Mouse (Mus musculus) stomach, postnatal 0 days (tissue): ENCODE measurements around the gene Phf19. TPM values are rescaled to one million over a fixed set of nuclear protein-coding genes. Genes with fewer than 3 reads are reported as not detected.

ENCODE experiments used
- ATAC-seq: fragments of 200-750 bp; cut with Nextera tagmentation; 2 replicates; pipeline ENCODE4 v1.8.0; 2017; ENCODE audit not compliant: low FRiP score, low TSS enrichment
- DNase-seq: peaks from one replicate; pipeline ENCODE4 v3.0.0-alpha.2; 2016; ENCODE audit warnings: low spot score
- H3K27ac ChIP-seq: fragments of 300-500 bp; sonication (generic); replicated peaks from 2 replicates; pipeline ENCODE4 v1.5.1; 2014; ENCODE audit warnings: mild to moderate bottlenecking, control low read depth
- H3K27me3 ChIP-seq: fragments of 300-500 bp; sonication (generic); 2 replicates; pipeline ENCODE4 v1.6.1; 2014; ENCODE audit warnings: low read length; ENCODE audit not compliant: control insufficient read depth, insufficient read depth
- H3K36me3 ChIP-seq: fragments of 300-500 bp; sonication (generic); 2 replicates; pipeline ENCODE4 v1.6.1; 2014; ENCODE audit warnings: low read length, mixed read lengths; ENCODE audit not compliant: control insufficient read depth, insufficient read depth
- H3K4me1 ChIP-seq: fragments of 300-500 bp; sonication (generic); replicated peaks from 2 replicates; pipeline ENCODE4 v1.6.1; 2014; ENCODE audit warnings: antibody characterized with exemption; ENCODE audit not compliant: control insufficient read depth, insufficient read depth
- H3K4me2 ChIP-seq: fragments of 300-500 bp; sonication (generic); replicated peaks from 2 replicates; pipeline ENCODE4 v1.6.1; 2014; ENCODE audit warnings: low read depth, mild to moderate bottlenecking, control low read depth, moderate library complexity
- H3K4me3 ChIP-seq: fragments of 300-500 bp; sonication (generic); 2 replicates; pipeline ENCODE4 v1.5.1; 2014; ENCODE audit warnings: low read depth, low read length, control low read depth
- H3K9ac ChIP-seq: fragments of 300-500 bp; sonication (generic); 2 replicates; pipeline ENCODE4 v1.6.1; 2014; ENCODE audit warnings: mild to moderate bottlenecking, low read length, control low read depth, mixed read lengths
- H3K9me3 ChIP-seq: fragments of 300-500 bp; sonication (generic); 2 replicates; pipeline ENCODE4 v1.6.1; 2016; ENCODE audit warnings: low read length; ENCODE audit not compliant: control insufficient read depth
- CTCF ChIP-seq: IDR thresholded peaks from 2 replicates; pipeline ENCODE4 v1.5.1; 2016; ENCODE audit warnings: antibody characterized with exemption, low read depth, mild to moderate bottlenecking, moderate library complexity
- EP300 ChIP-seq: optimal IDR thresholded peaks from 2 replicates; pipeline ENCODE3; 2016; ENCODE audit warnings: antibody characterized with exemption
- WGBS: fragments of 180-500 bp; shearing (Covaris S2); extraction: QIAGEN DNeasy Blood & Tissue Kit; methylation state at CpG from one replicate; pipeline ENCODE4 v1.1.7; 2014; 5-methylcytosine and 5-hydroxymethylcytosine counted together
- polyA plus RNA-seq: library from polyadenylated mRNA; unstranded; fragments of >200 nt; fragmentation: Nextera tagmentation; extraction: Ambion mirVana; gene quantifications from 2 replicates; pipeline ENCODE4 v1.2.1, GENCODE M21; 2015

Phf19 gene
- polyA plus RNA-seq, 1 experiment from 2014 or later, result 3.5 TPM

DNA sequence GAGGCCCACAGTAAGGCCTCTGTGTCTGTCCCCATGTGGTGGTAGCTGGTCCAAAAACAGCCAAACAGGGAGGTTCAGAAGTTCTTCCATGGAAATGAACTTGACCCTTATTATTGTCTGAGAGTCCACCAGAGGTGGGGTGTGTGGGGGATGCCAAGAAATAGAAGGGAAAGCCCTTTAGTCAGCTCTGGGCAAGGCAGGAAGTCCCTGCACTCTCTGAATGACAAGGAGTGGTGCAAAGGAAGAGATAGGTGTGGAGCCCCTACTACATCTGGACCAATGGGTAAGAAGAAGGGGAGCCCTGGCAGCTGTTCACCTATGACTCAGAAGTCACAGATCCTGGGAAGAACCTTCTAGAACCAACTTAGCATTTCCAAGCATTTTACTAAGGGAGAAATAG lies 40.5 kb upstream of the Phf19 start:
- no peaks in the 10 kb centered on the region for H3K27me3 ChIP-seq
- H3K36me3 ChIP-seq, result no peaks in the 10 kb centered on the region
- ATAC-seq (no peak), DNase-seq (no peak)
- no peaks in the 10 kb centered on the region for H3K4me1 ChIP-seq
- no peak overlapping the region for H3K4me2 ChIP-seq
- TF ChIP-seq CTCF (no peak), EP300 (no peak)
- no peak overlapping the region for H3K4me3 ChIP-seq
- no peaks in the 10 kb centered on the region for H3K9me3 ChIP-seq
- H3K9ac ChIP-seq, result no peak overlapping the region
- no peak overlapping the region for H3K27ac ChIP-seq

DNA sequence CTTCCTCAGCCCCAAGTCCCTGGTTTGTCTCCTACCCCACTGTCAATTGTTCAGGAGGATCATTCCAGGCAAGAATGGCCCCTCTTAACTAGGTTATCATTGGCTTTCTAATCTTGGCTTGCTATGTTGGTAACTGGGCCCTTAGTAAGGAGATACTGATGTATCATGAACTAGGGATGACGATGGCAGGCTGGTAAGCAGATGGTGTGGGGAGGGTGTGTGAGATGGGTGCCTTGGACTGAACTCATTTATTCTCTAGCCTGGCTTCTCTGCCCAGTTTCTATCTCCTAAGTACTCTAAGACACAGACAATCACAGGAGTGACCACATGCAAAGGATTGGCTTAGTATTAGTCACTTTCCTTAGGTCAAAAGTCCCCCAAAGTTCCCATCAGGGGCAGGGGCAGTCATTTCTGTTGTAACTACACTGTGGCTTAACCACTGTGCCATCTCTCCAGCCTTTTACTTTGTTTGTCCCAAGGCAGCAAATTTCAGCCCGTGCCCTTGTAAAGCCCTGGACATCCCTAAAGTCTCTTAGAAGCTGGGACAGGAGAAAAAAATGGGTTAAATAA lies 39.8 kb upstream of the Phf19 start:
- no peaks in the 10 kb centered on the region for H3K4me1 ChIP-seq
- no peaks in the 10 kb centered on the region for H3K9me3 ChIP-seq
- H3K4me3 ChIP-seq, result no peak overlapping the region
- no peaks in the 10 kb centered on the region for H3K27me3 ChIP-seq
- ATAC-seq (no peak), DNase-seq (no peak)
- H3K4me2 ChIP-seq, result no peak overlapping the region
- H3K36me3 ChIP-seq, result no peaks in the 10 kb centered on the region
- no peak overlapping the region for H3K9ac ChIP-seq
- H3K27ac ChIP-seq, result no peak overlapping the region
- TF ChIP-seq EP300 (no peak), CTCF (no peak)
- WGBS, result 85% methylated on average over 2 of the region's 2 CpGs

DNA sequence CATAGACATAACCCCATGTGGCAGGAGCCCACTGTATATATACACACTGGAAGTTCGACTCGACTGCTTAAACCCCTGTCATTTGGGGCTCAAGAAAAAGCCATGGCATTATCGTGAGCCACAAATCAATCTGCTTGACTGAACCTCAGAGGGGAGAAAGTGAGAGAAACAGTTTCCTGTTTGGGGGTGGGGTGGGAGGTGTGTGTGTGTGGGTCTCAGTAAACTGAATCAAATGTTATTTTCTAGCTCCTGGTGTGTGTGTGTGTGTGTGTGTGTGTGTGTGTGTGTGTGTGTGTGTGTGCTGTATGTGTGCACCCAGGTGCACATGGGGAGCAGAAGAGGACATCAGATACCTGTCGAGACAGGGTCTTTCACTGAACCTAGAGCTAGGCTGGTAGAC lies 39.2 kb upstream of the Phf19 start:
- DNase-seq (no peak), ATAC-seq (no peak)
- H3K4me2 ChIP-seq, result no peak overlapping the region
- no peaks in the 10 kb centered on the region for H3K36me3 ChIP-seq
- TF ChIP-seq CTCF (no peak), EP300 (no peak)
- H3K27me3 ChIP-seq, result no peaks in the 10 kb centered on the region
- no peaks in the 10 kb centered on the region for H3K4me1 ChIP-seq
- H3K9ac ChIP-seq, result no peak overlapping the region
- WGBS, result 46% methylated on average over 4 of the region's 4 CpGs
- no peaks in the 10 kb centered on the region for H3K9me3 ChIP-seq
- no peak overlapping the region for H3K4me3 ChIP-seq
- H3K27ac ChIP-seq, result no peak overlapping the region

DNA sequence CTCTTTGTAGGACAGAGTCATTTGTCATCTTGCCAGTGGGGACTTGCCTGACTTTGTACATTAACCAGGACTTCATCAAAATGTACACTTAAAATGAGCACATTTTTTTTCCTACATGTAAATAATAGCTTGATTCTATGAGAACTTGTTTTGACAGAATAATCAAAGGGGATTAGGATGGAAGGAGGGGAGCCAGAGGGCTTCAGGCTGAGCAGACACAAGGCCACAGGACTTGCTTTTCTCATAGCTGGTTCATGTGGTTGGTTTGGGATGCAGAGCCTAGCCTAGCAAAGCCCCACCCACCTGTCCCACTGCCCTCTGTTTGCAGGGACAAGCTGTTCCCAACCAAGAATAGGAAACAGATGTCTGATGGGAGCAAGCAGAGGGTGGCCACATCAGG lies 37.6 kb upstream of the Phf19 start:
- ATAC-seq, result no peak; the same call in 1 of the 2 replicates
- TF ChIP-seq CTCF (no peak), EP300 (peak; percentile 78)

DNA sequence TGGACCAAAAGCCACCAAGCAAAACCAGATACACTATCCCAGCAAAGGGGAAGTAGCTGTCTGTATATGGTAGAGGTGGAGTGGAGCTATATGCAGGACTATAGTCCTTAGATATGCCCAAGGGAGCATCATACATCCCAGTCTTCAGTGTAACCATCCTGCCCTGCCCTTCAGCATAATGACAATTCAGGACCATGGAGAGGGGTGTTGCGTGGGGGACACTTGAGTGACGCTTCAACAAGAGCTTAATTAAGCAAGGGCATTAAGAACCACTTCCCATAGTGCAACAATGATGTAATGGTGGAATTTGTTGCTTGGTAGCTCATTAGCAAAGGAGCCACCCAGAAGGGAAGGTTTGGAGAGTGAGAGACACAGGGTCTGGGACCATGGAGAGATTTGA lies 34.8 kb upstream of the Phf19 start:
- H3K4me2 ChIP-seq, result no peak overlapping the region
- TF ChIP-seq EP300 (no peak), CTCF (no peak)
- ATAC-seq (no peak), DNase-seq (no peak)
- no peak overlapping the region for H3K9ac ChIP-seq
- H3K36me3 ChIP-seq, result no peaks in the 10 kb centered on the region
- H3K4me3 ChIP-seq, result no peak overlapping the region
- WGBS, result 35% methylated on average over 2 of the region's 2 CpGs
- H3K9me3 ChIP-seq, result no peaks in the 10 kb centered on the region
- H3K27ac ChIP-seq, result no peak overlapping the region
- H3K27me3 ChIP-seq, result no peaks in the 10 kb centered on the region
- H3K4me1 ChIP-seq, result no peaks in the 10 kb centered on the region

More for the DNA sequence above, 37.6 kb upstream of the Phf19 start:
- Histone ChIP-seq H3K27ac (no peak overlapping the region), H3K4me2 (no peak overlapping the region), H3K4me3 (no peak overlapping the region), H3K4me1 (no peaks in the 10 kb centered on the region), H3K27me3 (no peaks in the 10 kb centered on the region), H3K9ac (no peak overlapping the region), H3K9me3 (no peaks in the 10 kb centered on the region), H3K36me3 (no peaks in the 10 kb centered on the region)
- no peak for DNase-seq

DNA sequence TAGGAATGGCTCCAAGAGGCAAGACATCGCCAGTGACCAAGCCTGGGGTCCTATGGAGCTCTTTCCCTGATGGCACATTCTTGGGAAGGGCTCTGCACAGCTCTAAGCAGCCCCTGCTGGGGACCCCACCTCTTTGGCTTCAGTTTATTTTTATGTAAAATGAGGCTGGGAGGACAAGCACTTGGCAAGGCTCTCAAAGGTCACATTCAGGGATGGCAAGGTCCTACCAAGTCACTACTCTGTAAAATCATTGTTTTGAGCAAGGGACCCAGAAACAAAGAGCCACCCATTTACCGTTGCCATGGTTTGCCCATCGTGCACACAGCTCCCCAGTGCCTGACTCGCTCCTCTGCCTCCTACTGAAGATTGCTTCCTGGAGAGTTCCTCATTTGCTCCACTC lies 32.2 kb upstream of the Phf19 start:
- DNase-seq (no peak), ATAC-seq (no peak)
- Histone ChIP-seq H3K9ac (no peak overlapping the region), H3K4me3 (no peak overlapping the region), H3K4me2 (no peak overlapping the region), H3K27me3 (no peaks in the 10 kb centered on the region), H3K4me1 (no peaks in the 10 kb centered on the region), H3K9me3 (no peaks in the 10 kb centered on the region), H3K27ac (no peak overlapping the region), H3K36me3 (no peaks in the 10 kb centered on the region)
- TF ChIP-seq EP300, result no peak
- no peak for TF ChIP-seq CTCF
- WGBS, result 70% methylated on average over 4 of the region's 4 CpGs
